In the genomic region with DNA sequence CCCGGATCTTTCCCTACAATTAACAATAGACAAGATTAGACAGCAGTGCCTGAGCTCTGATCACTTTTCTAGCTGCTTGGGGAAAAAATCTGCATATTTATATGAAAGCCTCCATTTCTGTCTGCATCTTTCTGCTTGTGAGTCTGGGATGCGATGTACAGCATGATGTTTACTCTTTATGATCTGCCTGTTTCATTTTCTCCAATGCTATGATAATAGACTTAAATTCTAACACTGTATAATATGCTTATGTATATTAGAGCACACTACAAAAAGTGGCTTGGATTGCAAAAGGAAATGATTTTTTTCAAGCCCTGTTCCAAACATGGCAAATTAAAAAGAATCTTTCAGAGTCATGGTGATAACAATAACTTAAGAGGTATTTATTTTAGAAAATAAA, we compare ENCODE assay signal across 16 mouse cellular contexts.
A peak's percentile ranks its signal among the peaks of the same experiment; 100 is the strongest.
DNase-seq lines count a peak whose midpoint lies in the region; ATAC-seq and TF ChIP-seq lines count a peak whose summit lies in the region.
"Had no signal": no experiment of that assay in that cellular context is flagged by ENCODE, and none has a peak within 500 bp of the region (broad histone marks: within the 10 kb centered on the region; RNA-seq: fewer than 3 reads in every experiment).

No protein-coding gene starts in this region.

- 0 out of 2 replicates have a peak, but pooled peaks have one; percentile 12 for ATAC-seq in midbrain, embryonic 12.5 days (ENCODE audit: low FRiP score, low read depth)
- no peak; the same call in 1 of the 2 replicates for ATAC-seq in forebrain, embryonic 16.5 days
- ATAC-seq in midbrain, embryonic 14.5 days (ENCODE audit: low FRiP score, low TSS enrichment) = no peak
- ATAC-seq: inflammation-experienced regulatory T-cells, adult 6 months had no signal

- H3K4me3 ChIP-seq in midbrain, embryonic 12.5 days = no peak overlapping the region
- no peak overlapping the region for H3K4me3 ChIP-seq in midbrain, embryonic 10.5 days
- H3K4me3 ChIP-seq in forebrain, embryonic 16.5 days (replicated peaks; ENCODE audit: low read length) = no peak overlapping the region
- no peak overlapping the region for H3K4me3 ChIP-seq in midbrain, embryonic 14.5 days (replicated peaks; ENCODE audit: low read depth, low read length)
- H3K4me3 ChIP-seq in olfactory bulb, adult 2 months (ENCODE audit: insufficient read depth, low read depth, low read length) = no peak overlapping the region
- H3K4me3 ChIP-seq: embryonic facial prominence, embryonic 15.5 days; limb, embryonic 12.5 days; liver, embryonic 13.5 days; lung, embryonic 15.5 days had no signal

- DNase-seq in midbrain, embryonic 10.5 days (ENCODE audit: low spot score) = no peak
- no peak for DNase-seq in midbrain, embryonic 14.5 days
- DNase-seq in adrenal gland, postnatal 36 days = no peak
- no peak for DNase-seq in adrenal gland, postnatal 25 days
- DNase-seq: gastrocnemius, postnatal 14 days; heart, postnatal 10 days; liver, embryonic 13.5 days; spleen, adult 18-20 months had no signal

- no peaks in the 10 kb centered on the region for H3K4me1 ChIP-seq in midbrain, embryonic 12.5 days
- H3K4me1 ChIP-seq in midbrain, embryonic 10.5 days = peaks cover 3% of the 10 kb centered on the region; the same call in 1 of the 2 replicates
- peaks cover 7% of the 10 kb centered on the region; the same call in 1 of the 2 replicates for H3K4me1 ChIP-seq in forebrain, embryonic 16.5 days (replicated peaks; ENCODE audit: control insufficient read depth, insufficient read depth, low read length)
- no peaks in the 10 kb centered on the region; the same call in 1 of the 2 replicates for H3K4me1 ChIP-seq in midbrain, embryonic 14.5 days (ENCODE audit: control insufficient read depth, insufficient read depth, low read length)
- H3K4me1 ChIP-seq in olfactory bulb, adult 2 months (ENCODE audit: control insufficient read depth, insufficient read depth, low read length) = no peaks in the 10 kb centered on the region
- H3K4me1 ChIP-seq: embryonic facial prominence, embryonic 15.5 days; limb, embryonic 12.5 days; liver, embryonic 13.5 days; lung, embryonic 15.5 days had no signal

- TF ChIP-seq POLR2A in olfactory bulb, adult 2 months (IDR thresholded peaks at IDR 0.05; ENCODE audit: insufficient read depth, low read depth, low read length) = no peak

- no peaks in the 10 kb centered on the region for H3K9me3 ChIP-seq in midbrain, embryonic 12.5 days
- H3K9me3 ChIP-seq in midbrain, embryonic 10.5 days (replicated peaks) = peaks cover 18% of the 10 kb centered on the region; the same call in 1 of the 2 replicates
- H3K9me3 ChIP-seq in forebrain, embryonic 16.5 days (ENCODE audit: control insufficient read depth, low read length) = no peaks in the 10 kb centered on the region
- H3K9me3 ChIP-seq in midbrain, embryonic 14.5 days (ENCODE audit: control insufficient read depth, low read length) = no peaks in the 10 kb centered on the region
- H3K9me3 ChIP-seq: embryonic facial prominence, embryonic 15.5 days; liver, embryonic 13.5 days; lung, embryonic 15.5 days had no signal

- WGBS in midbrain, embryonic 12.5 days = 53% methylated on average over 2 of the region's 2 CpGs
- 74% methylated on average over 2 of the region's 2 CpGs for WGBS in midbrain, embryonic 10.5 days
- 42% methylated on average over 2 of the region's 2 CpGs for WGBS in forebrain, embryonic 16.5 days
- 46% methylated on average over 2 of the region's 2 CpGs for WGBS in midbrain, embryonic 14.5 days
- 23% methylated on average over 2 of the region's 2 CpGs for WGBS in olfactory bulb, adult 2 months

- H3K27me3 ChIP-seq in midbrain, embryonic 12.5 days = no peaks in the 10 kb centered on the region
- no peaks in the 10 kb centered on the region for H3K27me3 ChIP-seq in midbrain, embryonic 10.5 days (ENCODE audit: low read depth, poor library complexity, severe bottlenecking)
- H3K27me3 ChIP-seq in forebrain, embryonic 16.5 days (replicated peaks; ENCODE audit: control insufficient read depth, insufficient read depth, low read length) = no peaks in the 10 kb centered on the region
- H3K27me3 ChIP-seq in midbrain, embryonic 14.5 days (ENCODE audit: control insufficient read depth, insufficient read depth, low read length) = no peaks in the 10 kb centered on the region
- H3K27me3 ChIP-seq: embryonic facial prominence, embryonic 15.5 days; limb, embryonic 12.5 days; liver, embryonic 13.5 days; lung, embryonic 15.5 days had no signal

- H3K9ac ChIP-seq in midbrain, embryonic 12.5 days (replicated peaks) = no peak overlapping the region
- no peak overlapping the region for H3K9ac ChIP-seq in forebrain, embryonic 16.5 days (replicated peaks; ENCODE audit: low read depth, low read length)
- no peak overlapping the region for H3K9ac ChIP-seq in midbrain, embryonic 14.5 days (replicated peaks; ENCODE audit: low read length)
- H3K9ac ChIP-seq: embryonic facial prominence, embryonic 15.5 days; limb, embryonic 12.5 days; liver, embryonic 13.5 days; lung, embryonic 15.5 days had no signal

- no peak overlapping the region for H3K4me2 ChIP-seq in midbrain, embryonic 12.5 days (replicated peaks)
- peak overlapping the region; percentile 25 for H3K4me2 ChIP-seq in forebrain, embryonic 16.5 days (ENCODE audit: low read length)
- peak overlapping the region; percentile 37 for H3K4me2 ChIP-seq in midbrain, embryonic 14.5 days (ENCODE audit: low read length)
- H3K4me2 ChIP-seq: embryonic facial prominence, embryonic 15.5 days; limb, embryonic 12.5 days; liver, embryonic 13.5 days; lung, embryonic 15.5 days had no signal

- H3K36me3 ChIP-seq in midbrain, embryonic 12.5 days = no peaks in the 10 kb centered on the region
- no peaks in the 10 kb centered on the region for H3K36me3 ChIP-seq in midbrain, embryonic 10.5 days
- H3K36me3 ChIP-seq in forebrain, embryonic 16.5 days (ENCODE audit: control insufficient read depth, insufficient read depth) = no peaks in the 10 kb centered on the region
- H3K36me3 ChIP-seq in midbrain, embryonic 14.5 days (ENCODE audit: control insufficient read depth, insufficient read depth, low read length) = no peaks in the 10 kb centered on the region
- H3K36me3 ChIP-seq: embryonic facial prominence, embryonic 15.5 days; limb, embryonic 12.5 days; liver, embryonic 13.5 days; lung, embryonic 15.5 days had no signal

- peak overlapping the region; percentile 35; the same call in 1 of the 2 replicates for H3K27ac ChIP-seq in midbrain, embryonic 12.5 days (replicated peaks)
- no peak overlapping the region for H3K27ac ChIP-seq in midbrain, embryonic 10.5 days (replicated peaks)
- peak overlapping the region; percentile 91 for H3K27ac ChIP-seq in forebrain, embryonic 16.5 days (ENCODE audit: low read length)
- H3K27ac ChIP-seq in midbrain, embryonic 14.5 days (replicated peaks; ENCODE audit: low read depth, low read length) = peak overlapping the region; percentile 86; the same call in 1 of the 2 replicates
- H3K27ac ChIP-seq in olfactory bulb, adult 2 months (ENCODE audit: insufficient read depth, low read depth, low read length) = 0 out of 2 replicates have a peak overlapping the region, but pooled peaks have one; percentile 82
- H3K27ac ChIP-seq: embryonic facial prominence, embryonic 15.5 days; limb, embryonic 12.5 days; liver, embryonic 13.5 days; lung, embryonic 15.5 days; macrophage had no signal

- TF ChIP-seq CTCF in olfactory bulb, adult 2 months (IDR thresholded peaks at IDR 0.05; ENCODE audit: insufficient read depth, low read depth, low read length) = no peak
